Mouse (Mus musculus) midbrain, embryonic 14.5 days (tissue): ENCODE measurements around the gene Celf5. TPM values are rescaled to one million over a fixed set of nuclear protein-coding genes. Genes with fewer than 3 reads are reported as not detected.

Experiments
- ATAC-seq: fragments of 200-750 bp; cut with Nextera tagmentation; 2 replicates; pipeline ENCODE4 v1.8.0; 2017; ENCODE audit warnings: moderate number of reproducible peaks, moderate library complexity; ENCODE audit not compliant: low FRiP score, low TSS enrichment
- DNase-seq: peaks from one replicate; pipeline ENCODE4 v3.0.0-alpha.2; 2015
- H3K27ac ChIP-seq: fragments of 300-500 bp; sonication (generic); replicated peaks from 2 replicates; pipeline ENCODE4 v1.5.1; 2014; ENCODE audit warnings: mild to moderate bottlenecking, low read depth, low read length, moderate library complexity
- H3K27me3 ChIP-seq: fragments of 300-500 bp; sonication (generic); 2 replicates; pipeline ENCODE4 v1.6.1; 2014; ENCODE audit warnings: low read length, control low read depth, mixed read lengths; ENCODE audit not compliant: control insufficient read depth, insufficient read depth
- H3K36me3 ChIP-seq: fragments of 300-500 bp; sonication (generic); 2 replicates; pipeline ENCODE4 v1.6.1; 2014; ENCODE audit warnings: low read length, control low read depth; ENCODE audit not compliant: control insufficient read depth, insufficient read depth
- H3K4me1 ChIP-seq: fragments of 300-500 bp; sonication (generic); 2 replicates; pipeline ENCODE4 v1.6.1; 2014; ENCODE audit warnings: mild to moderate bottlenecking, antibody characterized with exemption, low read length, control low read depth; ENCODE audit not compliant: control insufficient read depth, insufficient read depth
- H3K4me2 ChIP-seq: fragments of 300-500 bp; sonication (generic); 2 replicates; pipeline ENCODE4 v1.6.1; 2014; ENCODE audit warnings: mild to moderate bottlenecking, low read length, moderate library complexity
- H3K4me3 ChIP-seq: fragments of 300-500 bp; sonication (generic); replicated peaks from 2 replicates; pipeline ENCODE4 v1.5.1; 2014; ENCODE audit warnings: low read depth, low read length
- H3K9ac ChIP-seq: fragments of 300-500 bp; sonication (generic); replicated peaks from 2 replicates; pipeline ENCODE4 v1.6.1; 2014; ENCODE audit warnings: mild to moderate bottlenecking, low read length, moderate library complexity
- H3K9me3 ChIP-seq: fragments of 300-500 bp; sonication (generic); 2 replicates; pipeline ENCODE4 v1.6.1; 2016; ENCODE audit warnings: low read length, control low read depth, mixed read lengths; ENCODE audit not compliant: control insufficient read depth
- WGBS: fragments of 180-500 bp; shearing (Covaris S2); extraction: QIAGEN DNeasy Blood & Tissue Kit; methylation state at CpG from one replicate; pipeline ENCODE4 v1.1.7; 2014; 5-methylcytosine and 5-hydroxymethylcytosine counted together
- polyA plus RNA-seq: library from polyadenylated mRNA; unstranded; fragments of >200 nt; fragmentation: Nextera tagmentation; extraction: Ambion mirVana; gene quantifications from 2 replicates; pipeline ENCODE4 v1.2.1, GENCODE M21; 2014

Gene Celf5
- polyA plus RNA-seq, 1 experiment from 2014 or later: 61.3 TPM

DNA sequence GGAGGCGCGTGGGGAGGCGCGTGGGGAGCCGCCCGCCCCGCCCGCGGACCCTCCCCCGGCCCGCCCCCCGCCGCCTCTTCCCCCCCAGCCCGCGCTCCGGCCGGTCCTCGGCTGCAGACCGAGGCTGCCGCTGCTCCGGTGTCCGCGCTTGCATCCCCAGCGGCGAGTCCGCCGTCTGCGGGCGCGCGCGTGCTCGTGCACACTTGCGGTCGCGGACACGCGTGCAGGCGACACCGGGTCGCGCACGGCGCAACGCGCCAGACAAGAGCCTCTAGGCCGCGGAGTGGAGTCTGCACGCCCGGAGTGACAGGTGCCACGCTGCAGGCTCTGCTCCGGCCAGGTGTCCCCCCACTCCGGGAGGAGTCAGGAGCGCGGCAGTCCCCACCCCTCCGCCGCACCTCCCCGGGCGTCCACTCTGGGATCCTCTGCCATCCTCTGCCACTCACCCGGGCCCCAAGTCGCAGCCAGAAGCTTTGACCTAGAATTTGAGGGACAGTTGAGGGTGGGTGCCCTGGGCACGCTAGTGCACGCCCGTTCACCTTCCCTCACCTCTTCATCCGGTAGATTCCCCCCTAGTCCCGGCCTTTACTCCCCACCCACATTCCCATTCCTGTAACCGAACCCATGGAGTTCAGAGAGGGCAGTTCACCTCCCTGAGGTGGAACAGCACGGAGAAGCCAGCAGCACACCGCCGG is 51.5 kb downstream of the Celf5 start:
- H3K4me2 ChIP-seq: peak overlapping the region; percentile 90
- H3K27ac ChIP-seq: peak overlapping the region; percentile 94
- H3K9me3 ChIP-seq: no peaks in the 10 kb centered on the region
- no peaks in the 10 kb centered on the region for H3K36me3 ChIP-seq
- DNase-seq: peak; percentile 84
- 0 out of 2 replicates have a peak, but pooled peaks have one; percentile 7 for ATAC-seq
- H3K4me3 ChIP-seq: peak overlapping the region; percentile 82
- WGBS: 1% methylated on average over 56 of the region's 70 CpGs
- H3K9ac ChIP-seq: peak overlapping the region; percentile 89
- peaks cover 14% of the 10 kb centered on the region; the same call in 1 of the 2 replicates for H3K27me3 ChIP-seq
- peaks cover 15% of the 10 kb centered on the region for H3K4me1 ChIP-seq

DNA sequence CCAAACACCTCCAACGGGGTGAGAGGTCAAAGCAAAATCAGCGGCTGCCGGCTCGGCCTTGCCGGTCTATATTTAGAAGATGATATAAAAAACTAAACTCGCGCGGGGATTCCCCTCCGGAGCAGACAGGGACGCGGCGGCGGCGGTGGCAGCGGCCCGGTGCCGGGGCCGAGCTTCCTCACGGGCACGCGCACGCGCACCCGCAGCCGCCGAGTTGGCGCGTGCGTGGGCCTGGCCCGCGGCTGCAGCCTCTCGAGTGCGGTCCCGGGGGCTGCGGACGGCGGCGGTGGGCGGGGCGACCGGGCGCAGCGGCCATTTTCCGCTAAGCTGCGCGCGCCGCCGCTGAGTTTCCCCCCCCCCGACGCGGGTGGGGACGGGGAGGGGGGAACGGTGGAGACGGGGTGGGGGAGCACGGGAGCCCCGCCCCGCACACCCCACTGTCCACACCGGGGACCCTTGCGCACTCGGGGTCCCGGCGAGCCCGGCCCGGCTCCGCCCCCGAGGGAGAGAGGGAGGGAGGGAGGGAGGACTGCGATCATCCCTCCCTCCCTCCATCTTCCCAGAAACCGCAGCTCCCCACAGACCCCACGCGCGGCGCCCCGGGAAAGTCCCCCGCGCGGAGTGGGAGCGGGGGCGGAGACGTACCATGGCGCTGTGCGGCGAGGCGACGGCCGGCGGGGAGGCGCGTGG is 52.2 kb downstream of the Celf5 start:
- Histone ChIP-seq H3K9me3 (no peaks in the 10 kb centered on the region), H3K4me1 (peaks cover 15% of the 10 kb centered on the region), H3K4me2 (peak overlapping the region; percentile 90), H3K4me3 (peak overlapping the region; percentile 82), H3K36me3 (no peaks in the 10 kb centered on the region), H3K27ac (peak overlapping the region; percentile 94), H3K9ac (peak overlapping the region; percentile 89), H3K27me3 (peaks cover 21% of the 10 kb centered on the region; the same call in 1 of the 2 replicates)
- WGBS: under 1% methylated on average over 69 of the region's 89 CpGs
- peak; percentile 93 for DNase-seq
- peak; percentile 31; the same call in 1 of the 2 replicates for ATAC-seq

DNA sequence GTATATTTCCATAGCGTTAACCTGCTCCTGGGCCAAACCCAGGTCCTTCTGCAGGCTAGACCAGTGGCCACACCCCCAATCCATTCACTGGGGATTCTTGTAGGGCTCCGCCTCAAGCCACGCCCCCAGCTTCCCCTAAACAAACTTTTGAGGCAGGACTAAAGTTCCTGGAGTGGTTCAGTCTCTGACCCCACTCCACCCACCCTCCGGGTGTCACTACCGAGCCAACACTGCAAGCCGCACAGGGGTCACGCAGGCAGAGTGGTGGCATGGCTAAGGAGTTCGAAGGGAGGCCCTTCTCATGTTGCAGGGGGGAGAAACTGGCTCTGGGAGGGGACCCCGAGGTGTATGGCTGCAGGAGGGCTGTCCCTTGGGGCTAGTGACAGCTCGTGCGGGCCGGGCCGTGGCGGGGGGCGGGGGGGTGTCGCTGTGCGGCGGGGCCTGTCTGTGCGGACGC is 52.9 kb downstream of the Celf5 start:
- DNase-seq (peak; percentile 77), ATAC-seq (0 out of 2 replicates have a peak, but pooled peaks have one; percentile 1)
- H3K4me1 ChIP-seq: peaks cover 20% of the 10 kb centered on the region
- H3K9me3 ChIP-seq: no peaks in the 10 kb centered on the region
- H3K27ac ChIP-seq: peak overlapping the region; percentile 94
- H3K4me3 ChIP-seq: peak overlapping the region; percentile 82
- peaks cover 23% of the 10 kb centered on the region; the same call in 1 of the 2 replicates for H3K27me3 ChIP-seq
- peak overlapping the region; percentile 90 for H3K4me2 ChIP-seq
- H3K36me3 ChIP-seq: no peaks in the 10 kb centered on the region
- H3K9ac ChIP-seq: peak overlapping the region; percentile 89
- WGBS: 1% methylated on average over 20 of the region's 20 CpGs

DNA sequence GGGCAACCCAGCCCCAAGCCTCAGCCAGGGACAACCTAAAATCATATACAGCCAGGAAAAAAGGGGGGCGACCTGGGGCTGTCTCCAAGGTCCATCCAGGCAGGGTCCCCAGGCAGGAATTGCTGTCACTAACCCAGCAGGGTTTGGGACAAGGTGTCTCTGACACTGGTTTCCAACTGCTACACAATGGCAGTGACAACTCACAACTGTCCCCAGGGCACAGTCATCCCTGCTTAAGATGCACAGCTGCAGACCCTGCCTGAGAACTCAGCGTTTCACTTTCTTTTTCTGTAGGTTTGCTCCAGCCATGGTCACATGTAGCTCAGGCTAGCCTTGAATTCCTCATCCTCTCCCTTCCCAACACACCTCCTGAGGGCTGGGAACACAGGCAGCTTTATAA is 53.4 kb downstream of the Celf5 start:
- WGBS: 22% methylated on average over 2 of the region's 2 CpGs
- Histone ChIP-seq H3K4me3 (0 out of 2 replicates have a peak overlapping the region, but pooled peaks have one; percentile 82), H3K27ac (no peak overlapping the region), H3K4me2 (peak overlapping the region; percentile 90; the same call in 1 of the 2 replicates), H3K27me3 (peaks cover 23% of the 10 kb centered on the region; the same call in 1 of the 2 replicates), H3K36me3 (no peaks in the 10 kb centered on the region), H3K4me1 (peaks cover 20% of the 10 kb centered on the region), H3K9me3 (no peaks in the 10 kb centered on the region), H3K9ac (peak overlapping the region; percentile 89; the same call in 1 of the 2 replicates)
- DNase-seq (no peak), ATAC-seq (no peak)

DNA sequence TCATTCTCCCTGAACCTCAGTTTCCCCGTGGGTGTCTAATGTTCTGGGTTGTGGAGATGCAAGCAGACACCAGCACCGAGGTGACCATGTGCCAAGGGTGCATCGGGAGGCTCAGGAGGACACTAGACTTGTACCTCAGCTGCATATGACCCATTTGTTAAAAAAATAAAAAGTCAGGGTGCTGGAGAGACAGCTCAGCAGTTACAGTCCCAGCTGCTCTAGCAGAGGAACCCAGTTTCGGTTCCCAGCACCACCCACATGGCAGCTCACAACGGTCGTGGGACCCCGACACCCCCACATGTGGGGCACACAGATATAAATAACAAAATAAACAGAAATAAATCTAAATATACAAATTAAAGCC is 54.0 kb downstream of the Celf5 start:
- Histone ChIP-seq H3K4me1 (peaks cover 20% of the 10 kb centered on the region), H3K9me3 (no peaks in the 10 kb centered on the region), H3K36me3 (no peaks in the 10 kb centered on the region), H3K27me3 (peaks cover 23% of the 10 kb centered on the region; the same call in 1 of the 2 replicates), H3K27ac (no peak overlapping the region), H3K4me3 (no peak overlapping the region), H3K9ac (no peak overlapping the region), H3K4me2 (no peak overlapping the region)
- 91% methylated on average over 7 of the region's 7 CpGs for WGBS
- no peak for DNase-seq
- no peak for ATAC-seq

DNA sequence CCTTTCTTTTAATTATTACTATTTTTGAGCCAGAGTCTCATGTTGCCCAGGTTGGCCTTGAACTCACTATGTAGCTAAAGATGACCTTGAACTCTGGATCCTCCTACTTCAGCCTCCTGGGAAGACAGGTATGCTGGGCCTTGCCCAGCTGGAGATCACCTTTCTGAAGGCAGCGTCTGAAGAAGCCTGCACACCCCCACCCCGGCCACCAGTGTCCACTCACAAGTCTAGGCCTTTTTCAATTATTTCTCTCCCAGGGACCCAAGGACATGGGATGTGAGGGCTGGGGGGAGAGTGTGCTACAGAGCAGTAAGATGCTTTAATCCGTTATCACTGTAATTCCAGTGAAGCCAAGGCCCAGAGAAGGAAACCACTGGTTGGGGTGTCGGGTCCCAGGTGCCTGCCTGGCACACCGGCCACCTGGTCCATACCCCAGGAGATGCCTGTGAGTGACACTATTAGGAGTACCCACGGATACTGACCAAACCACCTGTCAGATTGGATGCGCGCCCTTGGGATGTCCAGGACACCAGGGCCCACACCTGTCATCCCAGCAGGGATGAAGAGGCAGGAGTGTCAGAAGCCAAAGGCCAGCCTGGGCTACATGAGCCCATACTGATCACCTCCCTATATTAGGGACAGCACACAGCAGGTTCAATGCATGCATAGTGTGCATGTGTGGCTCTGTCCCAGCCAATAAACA is 54.6 kb downstream of the Celf5 start:
- no peak overlapping the region for H3K4me3 ChIP-seq
- no peaks in the 10 kb centered on the region for H3K9me3 ChIP-seq
- H3K9ac ChIP-seq: no peak overlapping the region
- peaks cover 23% of the 10 kb centered on the region; the same call in 1 of the 2 replicates for H3K27me3 ChIP-seq
- no peak overlapping the region for H3K4me2 ChIP-seq
- no peaks in the 10 kb centered on the region for H3K36me3 ChIP-seq
- ATAC-seq: no peak
- WGBS: 75% methylated on average over 8 of the region's 8 CpGs
- H3K4me1 ChIP-seq: peaks cover 17% of the 10 kb centered on the region
- peak; percentile 0 for DNase-seq
- H3K27ac ChIP-seq: no peak overlapping the region

DNA sequence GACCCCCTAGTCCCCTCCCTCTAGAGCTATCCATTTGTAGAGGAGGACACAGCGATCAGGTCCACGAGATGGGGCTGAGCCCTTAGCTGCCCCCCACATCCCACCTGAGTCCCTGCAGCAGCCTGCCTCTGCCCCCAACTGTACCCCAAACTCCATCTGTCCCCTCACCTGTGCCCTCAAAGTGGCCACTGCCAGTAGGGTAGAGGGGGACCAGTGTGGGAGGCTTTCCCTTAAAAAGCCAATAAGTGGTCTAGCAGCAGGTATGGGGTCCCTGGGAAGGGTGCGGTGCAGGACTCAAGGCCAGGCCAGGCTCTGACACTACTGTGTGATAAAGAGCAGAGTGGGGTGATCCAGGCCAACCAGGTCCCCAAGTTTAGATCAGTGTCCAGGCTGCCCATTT is 55.2 kb downstream of the Celf5 start:
- Histone ChIP-seq H3K4me2 (peak overlapping the region; percentile 60), H3K4me1 (peaks cover 17% of the 10 kb centered on the region), H3K36me3 (no peaks in the 10 kb centered on the region), H3K4me3 (no peak overlapping the region), H3K27me3 (peaks cover 23% of the 10 kb centered on the region; the same call in 1 of the 2 replicates), H3K9me3 (no peaks in the 10 kb centered on the region), H3K27ac (no peak overlapping the region), H3K9ac (no peak overlapping the region)
- 41% methylated on average over 3 of the region's 3 CpGs for WGBS
- DNase-seq (no peak), ATAC-seq (no peak)

DNA sequence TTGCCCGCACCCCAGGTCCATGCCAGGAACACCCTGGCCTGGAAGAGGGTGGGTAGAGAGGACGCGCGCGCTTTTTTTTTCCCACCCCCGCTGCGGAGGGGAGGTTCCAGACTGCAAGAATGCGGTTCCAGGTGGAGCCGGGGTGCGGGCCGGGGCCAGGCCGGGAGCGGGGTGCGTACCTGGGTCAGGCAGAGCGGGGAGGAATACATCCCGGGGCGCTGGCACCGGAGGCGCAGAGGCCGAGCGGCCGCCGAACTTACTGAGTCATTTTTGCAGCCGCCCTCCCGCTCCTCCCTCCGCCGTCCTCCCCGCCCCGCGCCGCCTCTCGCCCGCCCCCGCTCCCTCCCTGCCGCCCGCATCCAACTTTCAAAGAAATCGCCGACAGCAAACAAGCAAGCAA is 55.6 kb downstream of the Celf5 start:
- Histone ChIP-seq H3K4me3 (peak overlapping the region; percentile 28), H3K27me3 (peaks cover 23% of the 10 kb centered on the region; the same call in 1 of the 2 replicates), H3K36me3 (no peaks in the 10 kb centered on the region), H3K4me2 (peak overlapping the region; percentile 60), H3K27ac (no peak overlapping the region), H3K9ac (peak overlapping the region; percentile 14; the same call in 1 of the 2 replicates), H3K4me1 (peaks cover 17% of the 10 kb centered on the region), H3K9me3 (no peaks in the 10 kb centered on the region)
- ATAC-seq: no peak
- peak; percentile 44 for DNase-seq
- WGBS: 1% methylated on average over 33 of the region's 38 CpGs
